Mouse (Mus musculus): ENCODE results near the gene Tmem135. TPM values are rescaled to one million over a fixed set of nuclear protein-coding genes. Genes with fewer than 3 reads are reported as not detected.

Gene Tmem135
- total and polyA plus RNA-seq, 3 experiments, result 7.4 to 33.9 TPM; not detected in 1

GRCm38 (mm10) chr7:89210506-89210905, 193.5 kb downstream of the Tmem135 start:
- no peaks in the 10 kb centered on the region for H3K79me2 ChIP-seq (ENCODE audit: control insufficient read depth, insufficient read depth, low read length, poor library complexity)
- peaks cover 3 to 7% of the 10 kb centered on the region in 2 experiments for H3K4me1 ChIP-seq (ENCODE audit: control insufficient read depth in 1 of 2, insufficient read depth in 2 of 2, low read length in 2 of 2)
- TF ChIP-seq MAZ (IDR thresholded peaks at IDR 0.05; ENCODE audit: low read depth, low read length) (no peak), KAT2A (conservative IDR thresholded peaks at IDR 0.05; ENCODE audit: low read depth, low read length) (no peak), NELFE (IDR thresholded peaks at IDR 0.05; ENCODE audit: low read depth, low read length) (no peak), CTCF (IDR thresholded peaks at IDR 0.05 in 2 of 3, conservative IDR thresholded peaks at IDR 0.05 in 1 of 3; ENCODE audit: control insufficient read depth in 1 of 3, insufficient read depth in 1 of 3, low read depth in 2 of 3, low read length in 3 of 3, poor library complexity in 1 of 3, severe bottlenecking in 1 of 3) (no peak), EP300 (IDR thresholded peaks at IDR 0.05; ENCODE audit: low read depth in 1 of 2, low read length in 2 of 2) (no peak), SMC3 (IDR thresholded peaks at IDR 0.05; ENCODE audit: low read depth, low read length) (no peak), ETS1 (IDR thresholded peaks at IDR 0.05; ENCODE audit: low read depth, low read length) (no peak), ZKSCAN1 (IDR thresholded peaks at IDR 0.05; ENCODE audit: low read depth, low read length) (no peak), TCF12 (IDR thresholded peaks at IDR 0.05; ENCODE audit: low read depth, low read length) (no peak), MEF2A (IDR thresholded peaks at IDR 0.05; ENCODE audit: extremely low read depth, insufficient replicate concordance, low read depth, low read length, poor library complexity, severe bottlenecking) (no peak), NRF1 (IDR thresholded peaks at IDR 0.05; ENCODE audit: insufficient read depth, low read depth, low read length, poor library complexity, severe bottlenecking) (no peak), RAD21 (IDR thresholded peaks at IDR 0.05; ENCODE audit: low read depth, low read length) (no peak), BHLHE40 (IDR thresholded peaks at IDR 0.05; ENCODE audit: borderline replicate concordance, low read depth, low read length) (no peak), USF2 (IDR thresholded peaks at IDR 0.05; ENCODE audit: borderline replicate concordance in 1 of 2, insufficient read depth in 1 of 2, low read depth in 1 of 2, low read length in 2 of 2) (no peak), MXI1 (IDR thresholded peaks at IDR 0.05; ENCODE audit: low read depth, low read length) (no peak), GATA1 (IDR thresholded peaks at IDR 0.05; ENCODE audit: low read depth, low read length) (no peak)
- no peak overlapping the region for H3K4me3 ChIP-seq (ENCODE audit: control insufficient read depth in 1 of 2, insufficient read depth in 1 of 2, low read depth in 2 of 2, low read length in 2 of 2)
- no peak overlapping the region for H3K27ac ChIP-seq (ENCODE audit: control insufficient read depth, low read depth, low read length)
- H3K27me3 ChIP-seq (ENCODE audit: control insufficient read depth in 1 of 2, insufficient read depth in 2 of 2, low read length in 2 of 2), result no peaks in the 10 kb centered on the region
- no peak overlapping the region for H3K9ac ChIP-seq (ENCODE audit: control insufficient read depth, low read depth, low read length, poor library complexity, severe bottlenecking)
- H3K36me3 ChIP-seq (ENCODE audit: control insufficient read depth in 1 of 2, insufficient read depth in 2 of 2, low read length in 2 of 2), result peaks cover 0 to 5% of the 10 kb centered on the region in 2 experiments; a peak in 1 of 4 replicates
- H3K9me3 ChIP-seq (replicated peaks; ENCODE audit: insufficient read depth, low read length), result no peaks in the 10 kb centered on the region
- no peak for DNase-seq (ENCODE audit: low read depth, low spot score)

- no peak overlapping the region for H3K9ac ChIP-seq (ENCODE audit: control insufficient read depth, low read depth, low read length, poor library complexity, severe bottlenecking)
- no peak overlapping the region for H3K4me3 ChIP-seq (ENCODE audit: control insufficient read depth in 1 of 2, insufficient read depth in 1 of 2, low read depth in 2 of 2, low read length in 2 of 2)
- H3K4me1 ChIP-seq (ENCODE audit: control insufficient read depth in 1 of 2, insufficient read depth in 2 of 2, low read length in 2 of 2), result peaks cover 3 to 8% of the 10 kb centered on the region in 2 experiments
- no peaks in the 10 kb centered on the region for H3K9me3 ChIP-seq (replicated peaks; ENCODE audit: insufficient read depth, low read length)
- TF ChIP-seq GABPA (IDR thresholded peaks at IDR 0.05; ENCODE audit: low read depth, low read length) (no peak), POLR2AphosphoS2 (IDR thresholded peaks at IDR 0.05; ENCODE audit: low read length) (no peak), MAFK (IDR thresholded peaks at IDR 0.05; ENCODE audit: borderline replicate concordance, low read depth, low read length) (no peak), USF2 (IDR thresholded peaks at IDR 0.05; ENCODE audit: borderline replicate concordance in 1 of 2, insufficient read depth in 1 of 2, low read depth in 1 of 2, low read length in 2 of 2) (no peak)
- no peaks in the 10 kb centered on the region for H3K79me2 ChIP-seq (ENCODE audit: control insufficient read depth, insufficient read depth, low read length, poor library complexity)
- H3K27ac ChIP-seq (ENCODE audit: control insufficient read depth, low read depth, low read length), result no peak overlapping the region
- peaks cover 0 to 7% of the 10 kb centered on the region in 2 experiments; a peak in 2 of 4 replicates for H3K36me3 ChIP-seq (ENCODE audit: control insufficient read depth in 1 of 2, insufficient read depth in 2 of 2, low read length in 2 of 2)
- no peak for DNase-seq (ENCODE audit: low read depth, low spot score)
- H3K27me3 ChIP-seq (ENCODE audit: control insufficient read depth in 1 of 2, insufficient read depth in 2 of 2, low read length in 2 of 2), result no peaks in the 10 kb centered on the region
Observed at GRCm38 (mm10) chr7:89206165-89206564, 197.9 kb downstream of the Tmem135 start.
